Comparison of ENCODE assay signal across 8 mouse cellular contexts in the genomic region with DNA sequence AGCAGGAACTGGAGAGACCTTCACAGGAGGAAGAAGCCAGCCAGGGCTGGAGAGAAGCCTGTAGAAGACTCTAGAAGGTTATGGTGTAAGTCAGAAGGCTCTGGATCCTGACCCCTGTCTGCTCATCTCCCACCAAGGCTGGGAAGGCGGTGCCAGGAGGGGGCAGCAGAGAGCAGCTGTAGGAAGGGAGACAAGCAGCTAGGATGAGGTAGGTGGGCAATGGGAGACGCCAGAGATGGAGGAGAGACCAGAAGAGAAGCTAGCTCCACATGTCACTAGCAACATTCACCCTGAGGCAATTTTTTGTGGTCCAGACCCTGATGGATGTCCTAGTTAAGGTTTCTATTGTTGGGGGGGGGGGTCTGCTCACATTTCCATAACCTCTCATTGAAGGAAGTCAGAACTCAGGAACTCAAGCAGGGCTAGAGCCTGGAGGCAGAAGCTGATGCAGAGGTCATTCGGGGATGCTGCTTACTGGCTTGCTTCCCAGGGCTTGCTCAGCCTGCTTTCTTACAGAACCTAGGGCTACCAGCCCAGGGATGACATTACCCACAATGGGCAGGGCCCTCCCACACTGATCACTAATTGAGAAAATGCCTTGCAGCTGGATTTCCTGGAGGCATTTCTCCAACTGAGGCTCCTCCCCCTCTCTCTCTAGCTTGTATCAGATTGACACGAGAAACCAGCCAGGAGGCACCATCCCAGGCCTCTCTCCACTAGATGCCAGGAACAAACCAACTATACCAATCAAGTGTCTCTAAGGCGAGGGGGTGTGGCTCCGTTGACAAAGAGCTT.
A peak's percentile ranks its signal among the peaks of the same experiment; 100 is the strongest.
DNase-seq lines count a peak whose midpoint lies in the region; ATAC-seq and TF ChIP-seq lines count a peak whose summit lies in the region.

No protein-coding gene starts in this region.

- H3K27ac ChIP-seq in midbrain, embryonic 11.5 days (ENCODE audit: low read depth, low read length): no peak overlapping the region
- H3K27ac ChIP-seq in midbrain, embryonic 16.5 days (ENCODE audit: low read length): no peak overlapping the region
- no peak overlapping the region for H3K27ac ChIP-seq in cerebellum, adult 2 months (ENCODE audit: insufficient read depth, low read length)

- no peak overlapping the region for H3K9ac ChIP-seq in midbrain, embryonic 11.5 days (ENCODE audit: low read length)
- H3K9ac ChIP-seq in midbrain, embryonic 16.5 days (ENCODE audit: low read depth, low read length): no peak overlapping the region

- TF ChIP-seq POLR2A in cerebellum, adult 2 months (IDR thresholded peaks at IDR 0.05; ENCODE audit: borderline replicate concordance, insufficient read depth, low read length): no peak

- peak; percentile 98 for DNase-seq in midbrain, embryonic 11.5 days (ENCODE audit: low spot score, missing footprints)
- DNase-seq in cerebellum, adult 2 months: peak; percentile 60 to 75
- DNase-seq in kidney, postnatal 10 days: peak; percentile 88
- peak; percentile 22 to 37 for DNase-seq in lung, adult 18-20 months
- peak; percentile 48 for DNase-seq in right cerebral cortex, adult 18-20 months
- DNase-seq in thymus, postnatal 4 days: peak; percentile 97

- H3K4me1 ChIP-seq in midbrain, embryonic 11.5 days (ENCODE audit: control insufficient read depth, insufficient read depth, low read length): no peaks in the 10 kb centered on the region
- no peaks in the 10 kb centered on the region for H3K4me1 ChIP-seq in midbrain, embryonic 16.5 days (ENCODE audit: control insufficient read depth, insufficient read depth, low read length)
- peaks cover 6% of the 10 kb centered on the region; the same call in 1 of the 2 replicates for H3K4me1 ChIP-seq in cerebellum, adult 2 months (ENCODE audit: control insufficient read depth, insufficient read depth, low read length)

- H3K27me3 ChIP-seq in midbrain, embryonic 11.5 days (ENCODE audit: control insufficient read depth, insufficient read depth, low read length): no peaks in the 10 kb centered on the region
- H3K27me3 ChIP-seq in midbrain, embryonic 16.5 days (ENCODE audit: control insufficient read depth, insufficient read depth, low read depth, low read length): no peaks in the 10 kb centered on the region
- H3K27me3 ChIP-seq in cerebellum, adult 2 months (ENCODE audit: control insufficient read depth, insufficient read depth, low read length): no peaks in the 10 kb centered on the region

- no peaks in the 10 kb centered on the region for H3K36me3 ChIP-seq in midbrain, embryonic 11.5 days (ENCODE audit: control insufficient read depth, insufficient read depth, low read length)
- no peaks in the 10 kb centered on the region for H3K36me3 ChIP-seq in midbrain, embryonic 16.5 days (ENCODE audit: control insufficient read depth, insufficient read depth, low read length)

- 42% methylated on average over 6 of the region's 6 CpGs for WGBS in midbrain, embryonic 11.5 days
- WGBS in midbrain, embryonic 16.5 days: 48% methylated on average over 6 of the region's 6 CpGs
- WGBS in cerebellum, adult 2 months: 52% methylated on average over 6 of the region's 6 CpGs

- no peak overlapping the region for H3K4me2 ChIP-seq in midbrain, embryonic 11.5 days
- H3K4me2 ChIP-seq in midbrain, embryonic 16.5 days (ENCODE audit: low read length): no peak overlapping the region

- peak; percentile 64 for ATAC-seq in midbrain, embryonic 11.5 days (ENCODE audit: low FRiP score)
- ATAC-seq in midbrain, embryonic 16.5 days: no peak
- peak; percentile 62 for ATAC-seq in frontal cortex, adult (ENCODE audit: low TSS enrichment)

- TF ChIP-seq CTCF in cerebellum, adult 2 months (IDR thresholded peaks at IDR 0.05; ENCODE audit: borderline replicate concordance, insufficient read depth, low read depth, low read length): peak; percentile 81

- H3K4me3 ChIP-seq in midbrain, embryonic 11.5 days (ENCODE audit: low read depth, low read length): no peak overlapping the region
- H3K4me3 ChIP-seq in midbrain, embryonic 16.5 days (ENCODE audit: low read depth, low read length): no peak overlapping the region
- H3K4me3 ChIP-seq in cerebellum, adult 2 months (replicated peaks; ENCODE audit: insufficient read depth, low read depth, low read length): no peak overlapping the region

- no peaks in the 10 kb centered on the region for H3K9me3 ChIP-seq in midbrain, embryonic 11.5 days (ENCODE audit: control insufficient read depth, low read length)
- H3K9me3 ChIP-seq in midbrain, embryonic 16.5 days (replicated peaks; ENCODE audit: control insufficient read depth, low read length, poor library complexity, severe bottlenecking): no peaks in the 10 kb centered on the region

Comparison
In these comparisons a context has a peak if more than half of its experiments do, and no peak if none do; other contexts are left out.
1. DNase-seq: peak in every context shown above with its lines; median percentile 98 in midbrain, embryonic 11.5 days; 97 in thymus, postnatal 4 days; 88 in kidney, postnatal 10 days; 68 in cerebellum, adult 2 months; 48 in right cerebral cortex, adult 18-20 months; 30 in lung, adult 18-20 months.